Mouse (Mus musculus): Measurements from ENCODE around the gene Metap1d.

The Metap1d gene

DNA sequence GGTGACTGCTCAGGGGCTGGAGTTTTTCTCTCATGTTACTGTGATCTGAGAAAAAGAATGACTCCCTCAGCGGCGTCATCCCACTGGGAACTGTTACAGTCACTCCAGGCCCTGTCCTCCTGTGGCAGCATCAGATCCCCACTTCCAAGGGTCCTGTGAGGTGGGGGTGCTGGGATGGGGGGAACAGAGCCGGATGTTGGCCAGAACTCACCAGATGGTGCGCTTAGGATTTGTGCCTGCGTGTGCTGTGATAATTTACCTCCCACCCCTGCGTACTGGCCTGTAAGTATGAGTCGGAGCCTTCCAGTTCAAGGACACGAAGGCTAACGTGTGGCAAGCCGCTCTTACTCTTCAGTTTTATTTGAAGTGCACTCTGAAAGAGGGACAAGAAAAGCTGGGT, 22.2 kb downstream of the Metap1d start:
- DNase-seq (ENCODE audit: low spot score) = no peak

DNA sequence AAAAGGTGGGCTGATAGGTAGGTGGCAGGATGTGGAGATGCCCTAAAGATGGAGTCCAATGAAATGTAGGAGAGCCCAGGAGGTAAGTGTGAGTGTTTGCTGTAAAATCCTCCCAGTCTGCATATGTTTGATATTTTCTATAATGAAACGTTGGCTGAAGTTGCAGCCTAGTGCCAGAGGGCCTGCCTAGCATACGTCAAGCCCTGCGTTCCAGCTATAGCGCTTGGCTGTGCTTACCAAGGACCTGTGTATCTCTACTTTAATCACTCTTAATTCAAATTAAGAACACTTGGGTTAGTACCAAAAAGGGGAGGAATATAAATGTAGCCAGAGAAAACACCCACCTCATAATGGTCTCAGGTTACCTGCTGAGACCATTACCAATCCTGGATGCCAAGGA, 22.7 kb downstream of the Metap1d start:
- DNase-seq (ENCODE audit: low spot score) = no peak

GRCm38 (mm10) chr2:71477787-71478186, 24.7 kb downstream of the Metap1d start:
- no peak for DNase-seq (ENCODE audit: low spot score)

- DNase-seq (ENCODE audit: low spot score) = peak; percentile 77
Observed at GRCm38 (mm10) chr2:71479917-71480316, 26.8 kb downstream of the Metap1d start.

DNA sequence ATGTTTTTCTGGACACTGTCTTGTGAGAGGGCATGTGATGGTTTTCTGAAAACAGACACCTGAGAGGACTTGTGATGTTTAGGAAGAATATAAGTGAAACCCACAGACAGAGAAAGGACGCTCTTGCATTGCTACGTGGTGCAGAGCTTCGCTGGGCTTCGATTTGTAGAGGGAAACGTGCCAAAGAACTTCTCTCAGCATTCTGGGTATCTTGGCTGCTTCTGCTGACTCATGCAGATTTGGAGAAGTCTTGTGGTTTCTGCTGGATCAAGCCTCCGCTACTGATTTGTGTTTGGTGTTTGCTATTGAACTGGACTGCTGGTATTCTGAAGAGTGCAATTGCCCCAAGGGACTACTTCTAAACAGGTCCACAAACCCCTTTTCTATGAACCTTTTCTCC, 28.7 kb downstream of the Metap1d start:
- DNase-seq (ENCODE audit: low spot score) = no peak

GRCm38 (mm10) chr2:71483046-71483716, 30.1 kb downstream of the Metap1d start:
- no peak for DNase-seq (ENCODE audit: low spot score)

DNA sequence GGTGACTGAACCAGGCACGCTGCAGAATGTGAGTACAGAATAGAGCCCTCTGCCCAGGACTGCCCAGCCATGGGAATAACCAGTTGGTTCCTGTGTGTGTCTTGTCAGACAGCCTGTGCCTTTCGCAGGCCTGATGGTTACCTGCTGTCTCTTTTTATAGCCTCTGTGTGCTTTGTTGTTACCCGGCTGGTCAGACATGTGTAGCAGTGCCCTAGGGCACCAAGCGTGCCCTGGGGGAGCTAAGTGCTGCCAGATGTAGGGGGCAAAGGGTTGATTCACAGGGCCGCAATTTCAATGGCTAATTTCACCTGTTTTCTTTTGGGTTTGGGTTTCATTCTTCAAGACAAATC, 30.6 kb downstream of the Metap1d start:
- DNase-seq (ENCODE audit: low spot score) = peak; percentile 32

- DNase-seq (ENCODE audit: low spot score) = no peak
Observed at GRCm38 (mm10) chr2:71491295-71491694, 38.2 kb downstream of the Metap1d start.

- DNase-seq (ENCODE audit: low spot score) = no peak
Observed at GRCm38 (mm10) chr2:71493161-71493683, 40.1 kb downstream of the Metap1d start.

GRCm38 (mm10) chr2:71494503-71494902, 41.4 kb downstream of the Metap1d start:
- DNase-seq (ENCODE audit: low spot score) = no peak

DNA sequence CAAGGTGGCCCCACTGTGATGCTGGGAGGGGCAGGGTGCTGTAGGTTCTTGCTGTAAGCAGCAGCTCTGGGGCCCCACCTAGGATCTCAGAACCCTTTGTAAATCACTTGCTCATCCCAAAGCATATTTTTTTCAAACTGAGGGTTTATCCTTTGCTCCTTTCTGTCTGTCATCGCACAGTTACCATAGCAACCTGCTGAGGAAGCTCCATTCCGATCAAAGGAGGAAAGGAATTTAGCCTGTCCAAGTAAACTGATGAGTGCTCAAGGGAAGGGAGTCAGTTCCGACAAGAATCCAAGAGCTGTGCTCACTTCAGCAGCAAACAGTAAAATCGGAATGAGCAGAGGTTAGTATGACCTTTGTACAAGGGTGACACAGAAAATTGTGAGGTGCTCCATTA, 41.9 kb downstream of the Metap1d start:
- peak; percentile 66 for DNase-seq (ENCODE audit: low spot score)

- no peak for DNase-seq (ENCODE audit: low spot score)
Observed at GRCm38 (mm10) chr2:71497175-71497574, 44.1 kb downstream of the Metap1d start.

DNA sequence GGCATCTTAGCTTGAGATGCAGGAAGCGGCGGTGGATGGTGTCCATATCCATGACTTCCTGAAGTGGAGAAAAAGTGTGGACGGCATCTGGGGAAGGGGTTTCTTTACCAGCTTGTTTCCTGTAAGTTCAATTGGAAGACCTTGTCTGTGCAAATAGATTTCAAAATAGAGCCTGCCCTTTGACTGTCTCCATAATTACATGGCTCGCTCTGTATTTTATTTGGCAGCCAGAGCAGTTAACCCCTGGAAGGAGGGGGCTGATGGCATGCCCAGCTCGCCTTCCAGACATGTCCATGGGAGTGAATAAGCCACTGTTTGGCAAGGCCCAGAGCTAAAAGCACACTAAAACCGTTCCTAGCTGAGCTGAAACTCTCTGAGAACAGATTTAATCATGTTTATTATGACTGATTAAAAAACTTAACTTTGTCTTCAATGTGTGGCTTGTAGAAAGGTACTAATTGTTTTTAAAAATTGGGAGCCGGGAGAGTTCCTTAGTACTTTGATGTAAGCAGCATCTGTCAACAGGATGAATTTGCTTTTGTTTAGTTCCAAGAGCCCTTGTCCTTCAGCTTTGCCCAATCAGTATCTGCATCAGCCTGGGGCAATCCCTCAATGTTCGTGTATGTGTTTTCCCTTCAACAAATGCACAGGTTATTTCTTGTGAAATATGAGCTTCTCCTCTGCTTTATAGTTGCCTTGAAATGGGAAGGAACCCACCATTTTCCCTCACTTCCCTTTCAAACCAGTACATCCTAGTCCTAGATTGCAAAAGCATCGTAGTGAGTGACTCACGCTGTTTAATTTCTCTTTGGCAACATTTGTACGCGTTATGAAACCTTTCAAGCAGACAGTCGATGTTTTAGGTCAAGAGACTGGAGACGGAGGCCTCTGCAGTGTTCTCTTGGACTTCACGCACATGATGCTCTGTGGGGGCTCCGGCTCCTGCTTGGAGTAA, 46.5 kb downstream of the Metap1d start:
- DNase-seq (ENCODE audit: low spot score) = no peak

DNA sequence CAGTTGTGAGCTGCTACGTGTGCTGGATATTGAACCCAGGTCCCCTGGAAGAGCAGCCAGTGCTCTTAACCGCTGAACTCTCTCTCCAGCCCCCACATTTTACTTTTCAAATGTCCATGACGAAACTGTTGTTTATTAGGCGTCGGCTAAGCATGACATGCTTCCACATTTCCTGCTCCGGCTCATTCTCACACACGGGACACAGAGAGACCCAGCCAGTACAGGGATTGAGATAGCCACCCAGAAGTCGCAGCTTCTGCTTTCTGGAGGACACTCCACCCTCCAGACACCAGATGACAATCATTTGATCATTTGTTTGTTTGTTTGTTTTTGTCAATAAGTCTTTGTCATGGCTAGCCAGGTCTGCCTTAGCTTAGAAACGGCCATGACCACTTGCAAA, 51.8 kb downstream of the Metap1d start:
- no peak for DNase-seq (ENCODE audit: low spot score)

DNA sequence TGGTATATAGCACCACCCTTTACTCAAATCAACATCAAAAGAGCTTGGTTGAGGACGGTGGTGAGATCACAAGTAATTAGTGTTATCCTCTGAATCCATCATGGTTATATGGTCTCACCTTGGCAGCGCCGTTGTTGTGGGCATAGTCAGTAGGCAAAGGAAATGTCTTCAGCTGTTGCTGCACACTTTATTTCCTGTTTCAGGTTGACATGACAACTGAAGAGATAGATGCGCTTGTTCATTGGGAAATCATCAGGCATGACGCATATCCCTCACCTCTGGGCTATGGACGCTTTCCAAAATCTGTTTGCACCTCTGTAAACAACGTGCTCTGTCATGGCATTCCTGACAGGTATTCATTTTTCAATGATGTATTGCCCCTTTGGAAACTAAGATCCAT, 58.1 kb downstream of the Metap1d start:
- DNase-seq (ENCODE audit: low spot score) = no peak

DNA sequence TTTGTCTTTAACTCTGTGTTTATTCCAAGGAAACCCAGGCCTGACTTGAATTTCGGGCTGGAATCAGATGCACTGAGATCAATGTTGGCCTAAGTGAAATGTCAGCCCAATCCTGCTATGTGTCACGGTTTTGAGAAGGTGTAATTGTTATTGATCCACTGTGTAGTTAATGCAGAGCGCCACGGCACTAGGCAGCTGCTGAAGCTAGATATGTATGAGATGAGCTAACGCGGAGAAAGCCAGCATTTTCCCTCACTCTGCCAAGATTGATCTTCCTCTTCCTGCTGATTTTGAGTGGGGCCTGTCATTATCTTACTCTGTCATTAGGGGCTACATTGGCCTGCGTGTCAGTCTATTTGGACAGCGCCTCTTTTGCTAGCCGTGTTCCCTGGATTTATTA, 59.2 kb downstream of the Metap1d start:
- DNase-seq (ENCODE audit: low spot score) = no peak

DNA sequence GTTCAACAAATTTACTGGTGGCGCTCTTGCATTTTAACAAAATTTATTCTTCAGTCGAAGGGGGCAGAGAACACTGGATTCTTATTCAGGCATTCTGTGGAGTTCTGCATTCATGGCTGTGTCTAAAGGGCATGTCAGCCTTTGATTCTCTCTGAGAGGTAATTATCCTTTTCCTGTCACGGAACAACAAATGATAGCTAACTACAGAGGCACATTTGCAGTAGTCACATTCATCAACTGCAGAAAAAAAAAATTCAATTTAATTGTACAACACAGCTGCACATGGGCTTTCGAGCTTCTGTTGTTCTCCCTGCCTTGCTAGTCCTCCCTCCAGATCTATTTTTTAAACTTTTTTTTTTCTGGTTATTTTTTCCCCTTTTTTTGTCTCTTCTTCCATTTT, 63.9 kb downstream of the Metap1d start:
- peak; percentile 59 for DNase-seq (ENCODE audit: low spot score)

- DNase-seq (ENCODE audit: low spot score) = no peak
Observed at GRCm38 (mm10) chr2:71517466-71518099, 64.5 kb downstream of the Metap1d start.

DNA sequence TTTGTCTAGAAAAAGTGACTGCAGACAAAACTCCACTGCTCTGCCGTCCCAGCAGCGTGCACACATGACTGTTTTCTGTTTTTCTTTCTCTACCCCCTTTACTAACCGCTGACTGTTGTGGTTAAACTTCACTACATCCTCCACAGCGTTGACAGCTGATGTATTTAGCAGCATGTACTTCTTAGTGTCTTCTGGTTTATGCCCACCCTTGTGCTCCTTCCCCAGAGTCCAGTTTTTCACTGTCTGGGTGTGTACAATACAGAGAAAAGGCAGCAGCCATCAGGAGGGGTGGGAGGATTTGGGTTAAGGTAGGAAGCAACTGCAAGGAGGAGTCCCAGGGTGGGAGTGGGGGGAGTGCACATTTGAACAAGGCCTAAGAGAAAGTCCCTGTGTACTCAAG, 69.8 kb downstream of the Metap1d start:
- DNase-seq (ENCODE audit: low spot score) = no peak

DNA sequence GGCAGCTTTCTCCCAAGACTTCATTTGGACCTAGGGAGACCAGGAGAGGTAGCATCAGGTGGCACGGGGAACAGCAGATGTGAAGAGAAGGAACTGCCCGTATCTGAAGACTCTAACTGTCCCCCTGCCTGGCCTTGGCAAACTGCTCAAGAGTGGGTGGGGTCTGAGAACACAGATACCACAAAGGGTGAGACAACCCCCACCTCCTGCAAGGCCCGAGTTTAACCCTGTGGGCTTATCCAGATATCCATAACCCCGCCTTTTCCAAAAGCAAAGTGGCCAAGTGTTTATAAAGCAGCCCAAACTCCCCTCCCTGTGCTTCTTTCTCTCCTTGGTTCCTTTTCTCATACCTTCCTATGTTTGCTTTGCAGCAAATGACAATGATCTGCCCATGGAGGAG, 70.4 kb downstream of the Metap1d start:
- no peak for DNase-seq (ENCODE audit: low spot score)

GRCm38 (mm10) chr2:71524763-71525162, 71.7 kb downstream of the Metap1d start:
- DNase-seq (ENCODE audit: low spot score) = no peak

DNA sequence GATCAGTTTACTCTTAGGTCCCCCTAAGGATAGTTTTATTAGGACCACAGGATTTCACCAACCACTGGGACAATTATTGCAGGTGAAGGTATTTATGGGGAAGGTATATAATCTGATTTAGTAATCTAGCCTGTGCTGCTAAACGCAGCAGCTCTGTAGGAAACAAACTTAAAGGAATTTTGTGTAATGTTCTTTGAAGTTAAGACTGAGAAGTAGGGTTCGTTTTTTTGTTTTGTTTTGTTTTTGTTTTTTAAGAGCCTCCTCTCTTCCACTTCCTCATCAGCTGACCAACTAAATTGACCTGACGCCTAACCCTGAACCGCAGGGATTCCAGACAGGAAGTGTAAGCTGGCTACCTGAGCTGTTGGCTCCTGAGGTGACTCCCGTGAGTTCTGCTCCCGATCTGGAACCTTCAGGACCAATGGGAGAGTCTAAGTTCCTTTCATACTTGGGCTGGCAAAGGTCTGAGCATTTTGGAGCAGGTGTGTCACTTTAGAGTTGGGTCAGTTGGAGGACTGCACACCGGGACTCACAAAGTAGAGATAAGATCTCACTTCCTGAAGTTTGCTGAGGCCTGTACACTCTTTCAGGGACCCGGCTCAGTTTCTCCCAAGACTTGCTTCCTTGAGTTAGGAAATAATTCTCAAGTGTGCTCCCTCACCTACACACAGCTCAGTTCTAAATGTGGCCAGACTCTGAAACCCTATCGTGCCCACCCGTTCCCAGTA, 73.7 kb downstream of the Metap1d start:
- DNase-seq (ENCODE audit: low spot score) = no peak

Measured in embryo, embryonic 10 days (tissue).